Mouse (Mus musculus) heart, embryonic 14.5 days (tissue): ENCODE data around the gene Sgsm3. TPM values are rescaled to one million over a fixed set of nuclear protein-coding genes. Genes with fewer than 3 reads are reported as not detected.

Source experiments
- ATAC-seq: fragments of 200-750 bp; cut with Nextera tagmentation; 2 replicates; pipeline ENCODE4 v1.8.0; 2017; ENCODE audit warnings: low read depth, moderate TSS enrichment; ENCODE audit not compliant: insufficient number of reproducible peaks, insufficient read depth, low FRiP score
- H3K27ac ChIP-seq, 2 experiments: fragments of 200-500 bp in 1 of 2; fragments of 300-500 bp in 1 of 2; sonication (generic) in 1 of 2; replicated peaks in 1 of 2; 2 replicates each; pipeline ENCODE4 v1.5.1; 2012 to 2014; ENCODE audit warnings: low read depth in 2 of 2, low read length in 2 of 2, control low read depth in 1 of 2, mild to moderate bottlenecking in 1 of 2, mixed read lengths in 1 of 2; ENCODE audit not compliant: control insufficient read depth in 1 of 2, insufficient read depth in 1 of 2
- H3K27me3 ChIP-seq: fragments of 300-500 bp; sonication (generic); 2 replicates; pipeline ENCODE4 v1.6.1; 2014; ENCODE audit warnings: mild to moderate bottlenecking, low read length, control low read depth; ENCODE audit not compliant: control insufficient read depth, insufficient read depth
- H3K36me3 ChIP-seq: fragments of 300-500 bp; sonication (generic); 2 replicates; pipeline ENCODE4 v1.6.1; 2014; ENCODE audit warnings: mild to moderate bottlenecking, control low read depth, low read length, mixed read lengths; ENCODE audit not compliant: control insufficient read depth, insufficient read depth
- H3K4me1 ChIP-seq, 2 experiments: fragments of 200-500 bp in 1 of 2; fragments of 300-500 bp in 1 of 2; sonication (generic) in 1 of 2; 2 replicates each; pipeline ENCODE4 v1.6.1; 2012 to 2014; ENCODE audit warnings: low read length in 2 of 2, control low read depth in 1 of 2, mixed read lengths in 1 of 2; ENCODE audit not compliant: control insufficient read depth in 2 of 2, insufficient read depth in 2 of 2
- H3K4me2 ChIP-seq: fragments of 300-500 bp; sonication (generic); 2 replicates; pipeline ENCODE4 v1.6.1; 2014; ENCODE audit warnings: mild to moderate bottlenecking, low read length
- H3K4me3 ChIP-seq, 2 experiments: fragments of 200-500 bp in 1 of 2; fragments of 300-500 bp in 1 of 2; sonication (generic) in 1 of 2; 2 replicates each; pipeline ENCODE4 v1.5.1; 2012 to 2014; ENCODE audit warnings: low read length in 2 of 2, mild to moderate bottlenecking in 2 of 2, control low read depth in 1 of 2, low read depth in 1 of 2, moderate library complexity in 1 of 2; ENCODE audit not compliant: control insufficient read depth in 1 of 2, insufficient read depth in 1 of 2
- H3K9ac ChIP-seq: fragments of 300-500 bp; sonication (generic); 2 replicates; pipeline ENCODE4 v1.6.1; 2014; ENCODE audit warnings: mild to moderate bottlenecking, low read length
- H3K9me3 ChIP-seq: fragments of 300-500 bp; sonication (generic); 2 replicates; pipeline ENCODE4 v1.6.1; 2016; ENCODE audit warnings: low read length, control low read depth; ENCODE audit not compliant: control insufficient read depth
- WGBS: fragments of 180-500 bp; shearing (Covaris S2); extraction: QIAGEN DNeasy Blood & Tissue Kit; methylation state at CpG from one replicate; pipeline ENCODE4 v1.1.7; 2014; 5-methylcytosine and 5-hydroxymethylcytosine counted together
- polyA plus RNA-seq: library from polyadenylated mRNA; unstranded; fragments of >200 nt; fragmentation: Nextera tagmentation; extraction: Ambion mirVana; gene quantifications from 2 replicates; pipeline ENCODE4 v1.2.1, GENCODE M21; 2014

The Sgsm3 gene
- polyA plus RNA-seq, 1 experiment from 2014 or later, result 13.8 TPM

GRCm38 (mm10) chr15:80983264-80983663 lies 5.7 kb downstream of the Sgsm3 start:
- H3K4me3 ChIP-seq, result no peak overlapping the region
- no peaks in the 10 kb centered on the region for H3K36me3 ChIP-seq
- no peak overlapping the region for H3K9ac ChIP-seq
- H3K4me2 ChIP-seq, result no peak overlapping the region
- 0 out of 4 replicates have a peak, but pooled peaks cover 0 to 6% of the 10 kb centered on the region in 2 experiments for H3K4me1 ChIP-seq
- WGBS, result 83% methylated on average over 2 of the region's 2 CpGs
- H3K9me3 ChIP-seq, result no peaks in the 10 kb centered on the region
- ATAC-seq, result no peak
- H3K27ac ChIP-seq, result no peak overlapping the region
- no peaks in the 10 kb centered on the region for H3K27me3 ChIP-seq

GRCm38 (mm10) chr15:80988331-80988730 lies 10.8 kb downstream of the Sgsm3 start:
- no peak overlapping the region for H3K4me3 ChIP-seq
- H3K9ac ChIP-seq, result no peak overlapping the region
- no peaks in the 10 kb centered on the region for H3K4me1 ChIP-seq
- no peaks in the 10 kb centered on the region for H3K27me3 ChIP-seq
- H3K27ac ChIP-seq, result no peak overlapping the region
- no peak for ATAC-seq
- H3K9me3 ChIP-seq, result no peaks in the 10 kb centered on the region
- H3K36me3 ChIP-seq, result no peaks in the 10 kb centered on the region
- no peak overlapping the region for H3K4me2 ChIP-seq
- 44% methylated on average over 1 of the region's 1 CpGs for WGBS

GRCm38 (mm10) chr15:80989712-80990111 lies 12.1 kb downstream of the Sgsm3 start:
- WGBS, result 66% methylated on average over 3 of the region's 3 CpGs
- ATAC-seq, result no peak
- Histone ChIP-seq H3K27ac (no peak overlapping the region), H3K4me3 (no peak overlapping the region), H3K36me3 (no peaks in the 10 kb centered on the region), H3K9ac (no peak overlapping the region), H3K9me3 (no peaks in the 10 kb centered on the region), H3K4me1 (no peaks in the 10 kb centered on the region), H3K27me3 (no peaks in the 10 kb centered on the region), H3K4me2 (no peak overlapping the region)

- H3K36me3 ChIP-seq, result no peaks in the 10 kb centered on the region
- H3K27me3 ChIP-seq, result no peaks in the 10 kb centered on the region
- ATAC-seq, result no peak
- H3K9ac ChIP-seq, result no peak overlapping the region
- WGBS, result 89% methylated on average over 5 of the region's 5 CpGs
- no peak overlapping the region for H3K4me3 ChIP-seq
- H3K4me1 ChIP-seq, result peaks cover 0 to 2% of the 10 kb centered on the region in 2 experiments; a peak in 1 of 4 replicates
- H3K9me3 ChIP-seq, result no peaks in the 10 kb centered on the region
- no peak overlapping the region for H3K4me2 ChIP-seq
- H3K27ac ChIP-seq, result no peak overlapping the region
These were observed 17.4 kb downstream of the Sgsm3 start for GRCm38 (mm10) chr15:80994959-80995358.

GRCm38 (mm10) chr15:80996090-80996835 lies 18.7 kb downstream of the Sgsm3 start:
- H3K27ac ChIP-seq, result no peak overlapping the region
- H3K4me1 ChIP-seq, result peaks cover 6 to 10% of the 10 kb centered on the region in 2 experiments
- no peak overlapping the region for H3K4me2 ChIP-seq
- H3K36me3 ChIP-seq, result no peaks in the 10 kb centered on the region
- H3K4me3 ChIP-seq, result no peak overlapping the region
- H3K9ac ChIP-seq, result no peak overlapping the region
- ATAC-seq, result no peak
- no peaks in the 10 kb centered on the region for H3K9me3 ChIP-seq
- 91% methylated on average over 6 of the region's 6 CpGs for WGBS
- H3K27me3 ChIP-seq, result no peaks in the 10 kb centered on the region

GRCm38 (mm10) chr15:80997077-80997476 lies 19.5 kb downstream of the Sgsm3 start:
- H3K4me1 ChIP-seq, result peaks cover 6 to 10% of the 10 kb centered on the region in 2 experiments
- ATAC-seq, result no peak
- H3K9ac ChIP-seq, result no peak overlapping the region
- no peaks in the 10 kb centered on the region for H3K9me3 ChIP-seq
- H3K36me3 ChIP-seq, result no peaks in the 10 kb centered on the region
- H3K4me3 ChIP-seq, result no peak overlapping the region
- no peak overlapping the region for H3K4me2 ChIP-seq
- 38% methylated on average over 1 of the region's 1 CpGs for WGBS
- H3K27ac ChIP-seq, result no peak overlapping the region
- no peaks in the 10 kb centered on the region for H3K27me3 ChIP-seq

- H3K4me2 ChIP-seq, result no peak overlapping the region
- no peak for ATAC-seq
- no peak overlapping the region for H3K4me3 ChIP-seq
- peaks cover 6 to 10% of the 10 kb centered on the region in 2 experiments for H3K4me1 ChIP-seq
- H3K9me3 ChIP-seq, result no peaks in the 10 kb centered on the region
- no peaks in the 10 kb centered on the region for H3K27me3 ChIP-seq
- no peaks in the 10 kb centered on the region; the same call in 1 of the 2 replicates for H3K36me3 ChIP-seq
- 2% methylated on average over 2 of the region's 4 CpGs for WGBS
- no peak overlapping the region for H3K9ac ChIP-seq
- H3K27ac ChIP-seq, result peak overlapping the region in 1 of 2 experiments; percentile 33; a peak in 1 of 4 replicates
These were observed 23.0 kb downstream of the Sgsm3 start for GRCm38 (mm10) chr15:81000419-81001138.
